Mouse (Mus musculus): ENCODE measurements around the gene Scaf8.

Scaf8 gene

DNA sequence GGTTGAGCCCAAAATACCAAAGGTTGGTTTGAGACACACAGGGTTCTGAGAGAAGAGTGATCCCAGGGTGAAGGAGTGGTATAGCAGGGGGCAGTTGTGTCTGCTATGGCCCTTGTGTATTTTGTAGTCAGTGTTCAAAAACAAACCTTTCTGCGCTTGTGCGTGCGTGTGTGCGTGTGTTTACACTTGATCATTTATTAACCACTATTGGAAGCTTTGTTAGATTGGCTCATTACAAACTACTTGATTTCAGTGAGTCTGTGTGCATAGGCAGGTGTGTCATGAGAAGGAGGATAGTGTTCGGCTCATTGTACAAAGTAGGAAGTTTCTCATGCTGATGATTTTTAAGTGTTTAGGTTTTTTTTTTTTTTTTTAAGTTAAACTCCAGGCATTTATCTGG is 95.4 kb downstream of the Scaf8 start:
- DNase-seq: no peak

DNA sequence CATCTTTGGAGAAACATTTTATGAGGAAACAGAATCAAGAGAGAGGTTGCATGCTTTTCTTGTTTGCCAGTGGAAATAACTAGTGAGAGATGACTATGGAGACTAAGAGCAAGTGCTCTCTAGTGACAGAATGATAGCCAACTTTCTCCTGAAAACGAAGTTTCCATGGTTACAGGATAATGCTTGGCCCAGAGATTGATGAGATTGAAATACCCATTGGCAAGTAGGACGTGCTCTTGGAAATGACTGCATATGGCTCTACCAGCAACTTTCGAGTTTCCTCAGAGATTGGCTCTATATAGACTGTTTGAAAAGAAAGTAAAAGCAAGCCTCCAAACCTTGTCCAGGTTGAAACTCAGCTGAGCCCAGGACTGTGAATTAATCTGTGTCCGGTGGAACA is 97.3 kb downstream of the Scaf8 start:
- DNase-seq: peak; percentile 30

DNA sequence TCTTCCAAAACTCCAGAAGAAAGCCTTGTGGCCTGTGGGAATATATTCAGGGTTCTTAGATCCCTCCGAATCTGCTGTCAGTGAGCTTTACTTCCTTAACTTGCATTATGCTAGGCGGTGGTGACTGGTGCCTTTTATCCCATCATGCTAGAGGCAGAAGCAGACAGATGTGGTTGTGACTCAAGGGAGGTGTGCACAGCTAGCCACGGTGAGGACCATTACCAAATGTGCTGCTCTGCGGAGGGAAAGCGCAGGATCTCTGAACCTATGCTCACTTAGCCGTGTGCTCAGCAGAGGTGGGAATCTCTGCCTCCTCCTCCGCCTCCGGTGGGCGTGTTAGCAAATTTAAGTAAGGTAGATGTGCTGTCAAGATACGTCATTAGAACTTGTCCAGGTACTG is 98.1 kb downstream of the Scaf8 start:
- peak; percentile 83 for DNase-seq

DNA sequence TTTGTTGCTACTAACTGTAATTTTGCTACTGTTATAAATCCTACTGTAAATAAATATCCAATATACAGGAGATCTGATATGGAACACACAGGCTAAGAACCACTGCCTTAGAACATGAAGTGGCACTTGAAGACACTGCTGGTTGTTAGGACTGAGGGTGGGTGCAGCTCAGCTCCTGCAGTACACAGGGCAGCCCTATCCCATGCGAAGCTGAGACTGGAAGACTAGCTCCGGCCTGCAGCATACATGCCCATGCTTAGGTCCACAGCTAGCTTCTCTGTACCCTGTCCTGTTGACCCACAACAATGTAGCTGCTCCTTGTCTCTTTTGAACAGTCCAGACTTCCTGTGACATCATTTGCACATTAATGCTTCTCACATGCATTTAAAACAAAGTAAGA is 100.1 kb downstream of the Scaf8 start:
- peak; percentile 45 for DNase-seq

DNA sequence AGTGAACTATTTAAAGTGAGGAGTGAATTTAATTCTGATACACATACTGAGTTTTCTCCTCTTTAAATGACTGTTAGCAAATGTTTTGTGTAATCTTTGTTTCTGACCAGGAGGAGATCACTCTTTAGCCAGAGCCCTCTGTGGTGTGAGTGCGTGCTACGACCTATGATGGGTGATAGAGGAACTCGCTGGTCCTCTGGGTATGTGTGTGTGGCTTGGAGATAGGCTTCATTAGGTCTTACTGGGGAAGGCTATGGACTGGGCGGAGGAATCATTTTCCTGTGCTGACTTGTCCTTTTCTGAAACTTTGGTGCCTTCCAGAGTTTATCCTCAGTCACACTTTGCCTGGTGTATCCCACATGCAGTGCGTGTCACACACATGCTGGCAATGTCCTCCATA is 102.3 kb downstream of the Scaf8 start:
- DNase-seq: peak; percentile 34

DNA sequence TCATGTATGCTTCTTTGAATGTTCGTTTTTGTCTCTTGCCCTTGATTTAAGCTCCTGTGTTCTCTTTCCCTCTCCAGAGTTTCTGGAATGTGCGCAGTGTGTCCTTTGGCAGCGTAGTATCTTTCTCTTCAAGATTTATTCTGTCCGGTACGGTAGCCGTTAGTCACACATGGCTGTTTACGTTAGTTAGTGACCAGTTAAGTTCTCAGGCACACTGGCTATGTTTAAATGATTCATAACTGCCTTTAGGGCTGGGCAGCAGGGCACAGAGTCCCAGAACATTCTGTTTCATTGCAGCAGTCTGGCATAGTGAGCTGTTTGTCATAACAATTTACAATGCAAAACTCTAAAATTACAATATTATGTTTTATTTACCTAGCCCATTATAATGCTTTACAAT is 103.6 kb downstream of the Scaf8 start:
- DNase-seq: peak; percentile 87

DNA sequence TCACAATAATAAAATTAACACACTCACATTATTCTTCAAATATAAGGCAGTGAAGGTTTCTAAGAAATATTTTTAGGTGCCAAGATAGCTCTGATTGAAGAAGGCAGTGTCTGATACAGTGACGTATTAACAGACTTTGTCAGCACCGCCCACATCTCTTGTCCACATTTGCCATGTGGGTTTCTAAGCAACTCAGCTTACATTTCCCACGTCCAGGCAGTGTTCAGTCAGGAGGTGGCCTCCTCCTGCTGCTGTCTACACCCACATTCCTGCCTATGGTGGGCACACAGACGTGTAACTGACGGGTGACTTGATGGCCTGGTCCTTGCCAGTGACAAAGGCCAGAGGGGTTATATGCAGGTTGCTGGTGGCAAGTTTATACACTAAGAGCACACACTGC is 104.1 kb downstream of the Scaf8 start:
- peak; percentile 85 for DNase-seq

DNA sequence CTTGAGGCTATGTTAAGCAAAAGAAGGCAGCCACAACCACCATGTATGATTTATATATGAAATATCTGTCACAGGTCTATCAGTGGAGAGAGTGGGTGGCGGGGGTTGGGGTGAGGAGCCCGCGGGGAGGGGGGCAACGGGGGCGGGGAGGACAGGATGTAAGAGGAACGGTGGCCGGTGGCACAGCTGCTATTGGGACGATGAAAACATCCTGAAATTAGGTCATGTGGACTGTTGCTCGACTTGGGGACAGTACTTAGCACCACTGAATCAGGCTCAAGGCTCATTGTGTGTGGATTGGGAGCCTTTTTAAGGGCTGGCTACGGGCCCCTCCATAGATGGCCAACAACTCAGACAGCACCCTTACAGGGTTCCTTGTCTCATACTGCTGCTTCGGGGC is 105.4 kb downstream of the Scaf8 start:
- peak; percentile 59 for DNase-seq

DNA sequence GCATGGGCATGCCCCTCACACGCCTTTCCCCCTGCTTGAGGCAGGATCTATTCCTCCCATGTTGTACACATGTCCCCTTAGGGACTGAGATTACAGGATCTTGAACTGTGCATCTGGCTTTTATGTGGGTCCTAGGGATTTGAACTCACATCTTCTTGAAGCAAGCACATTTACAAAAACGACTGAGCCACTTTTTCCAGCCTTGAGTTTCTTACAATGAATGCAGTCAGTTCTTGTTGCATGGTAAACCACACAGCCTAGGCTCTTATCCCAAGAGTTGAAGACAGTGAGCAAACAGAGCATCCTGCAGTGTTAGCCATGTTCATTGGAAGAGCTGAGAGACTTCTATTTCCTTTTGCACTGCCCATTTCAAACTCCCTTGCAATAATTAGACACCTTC is 108.3 kb downstream of the Scaf8 start:
- DNase-seq: peak; percentile 52

DNA sequence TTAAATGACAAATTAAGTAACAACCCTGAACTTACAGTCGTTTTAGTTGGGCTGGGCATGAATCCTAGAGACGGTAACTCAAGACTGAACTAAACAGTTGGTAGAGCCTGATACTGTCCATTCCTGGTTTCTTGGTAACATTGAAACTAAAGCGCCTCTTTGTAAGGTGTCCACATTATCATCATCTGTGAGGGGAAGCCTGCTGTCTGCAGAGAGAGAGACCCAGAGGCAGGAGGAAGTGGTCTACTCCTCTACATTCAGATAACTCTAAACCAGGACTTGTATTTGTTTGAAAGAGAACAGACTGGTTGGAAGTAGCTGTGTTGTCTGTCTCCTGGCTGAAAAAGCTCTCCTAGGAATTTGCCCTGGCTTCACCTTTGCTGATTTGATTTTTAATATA is 108.9 kb downstream of the Scaf8 start:
- peak; percentile 54 for DNase-seq

DNA sequence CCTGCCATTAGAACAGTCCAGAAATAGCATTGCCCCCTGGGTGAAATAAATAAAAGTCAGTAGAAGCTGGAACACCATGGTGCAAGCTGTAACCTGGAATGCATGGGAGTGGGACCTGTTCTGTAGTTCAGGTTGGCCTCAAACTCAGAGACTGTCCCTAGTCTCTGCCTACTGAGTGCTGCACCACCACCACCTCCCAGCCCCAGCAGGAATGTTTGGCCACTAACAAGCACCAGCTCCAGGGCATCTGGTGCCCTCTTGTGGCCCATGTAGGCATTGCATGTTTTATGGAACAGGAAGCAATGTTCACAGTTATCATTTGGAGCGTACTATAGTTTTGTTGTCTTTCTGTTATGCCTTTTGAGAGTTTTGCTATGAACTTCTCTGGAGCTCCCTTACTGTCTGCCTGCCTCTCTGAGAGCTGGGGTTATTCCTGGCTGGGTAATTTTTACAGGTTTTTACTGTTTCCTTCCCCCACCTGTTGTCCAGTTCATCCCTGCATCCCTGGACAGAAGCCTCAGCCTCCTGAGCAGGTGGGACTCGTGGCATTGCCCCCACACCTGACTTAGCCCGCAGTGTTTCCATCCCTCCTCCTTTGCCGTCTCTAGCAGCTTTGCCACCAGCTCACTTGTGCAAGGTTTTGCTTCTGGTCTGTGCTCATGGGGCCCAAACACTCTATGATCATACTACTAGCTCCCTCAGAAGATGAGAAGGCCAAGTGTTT is 109.8 kb downstream of the Scaf8 start:
- peak; percentile 96 for DNase-seq

DNA sequence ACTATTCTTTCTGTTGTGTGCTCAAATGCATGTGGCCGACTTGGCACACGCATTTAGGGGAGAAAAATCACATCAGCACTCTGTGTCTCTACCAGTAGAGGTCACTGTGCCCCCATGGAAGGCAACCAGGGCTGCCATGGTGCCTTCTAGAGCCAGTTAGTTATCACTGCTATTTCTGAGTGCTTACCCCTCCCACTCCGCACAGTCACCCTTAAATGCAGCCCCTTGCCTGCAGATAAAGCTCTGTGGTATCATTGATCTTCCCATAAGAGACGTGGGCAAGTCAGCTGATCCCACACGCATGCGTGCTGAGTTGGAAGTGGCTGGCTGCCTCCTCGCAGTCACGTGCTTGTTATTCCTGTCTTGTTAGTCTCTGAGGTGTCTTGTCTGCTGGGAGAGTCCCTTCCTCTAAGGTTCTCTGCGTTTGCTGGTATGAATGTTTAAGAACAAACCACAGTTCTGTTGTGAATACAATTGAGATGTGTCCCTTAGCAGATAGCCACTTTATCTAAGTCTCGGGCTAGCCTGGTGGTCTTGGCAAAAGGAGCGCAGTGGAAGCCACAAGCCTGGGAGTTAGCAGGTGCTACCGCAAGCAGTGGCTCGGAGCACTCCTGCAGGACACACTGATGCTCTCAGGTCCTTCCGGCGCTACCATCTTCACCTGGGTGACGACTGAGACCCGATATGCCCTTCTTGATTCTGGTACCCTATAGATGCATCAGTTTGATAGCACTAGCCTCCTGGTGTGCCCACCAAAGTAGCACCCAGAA is 115.6 kb downstream of the Scaf8 start:
- peak; percentile 93 for DNase-seq

DNA sequence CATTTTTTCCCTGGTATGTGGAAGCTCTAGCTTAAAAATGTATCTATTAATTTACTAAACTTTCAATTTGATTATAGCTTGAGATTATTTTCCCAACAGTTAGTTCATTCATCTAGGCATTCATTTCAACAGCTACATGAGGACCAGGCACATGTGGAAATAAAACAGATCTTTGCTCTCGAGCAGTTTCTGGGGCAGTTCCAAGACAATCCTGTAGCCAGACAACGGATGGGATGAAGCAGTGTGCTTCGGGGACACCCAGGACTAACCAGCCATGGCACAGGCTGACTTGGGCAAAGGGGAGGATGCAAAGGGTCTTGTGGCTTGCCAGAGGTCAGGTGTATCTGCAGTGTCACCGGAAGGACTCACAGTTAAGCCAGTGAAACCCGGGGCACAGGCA is 117.9 kb downstream of the Scaf8 start:
- DNase-seq: no peak

DNA sequence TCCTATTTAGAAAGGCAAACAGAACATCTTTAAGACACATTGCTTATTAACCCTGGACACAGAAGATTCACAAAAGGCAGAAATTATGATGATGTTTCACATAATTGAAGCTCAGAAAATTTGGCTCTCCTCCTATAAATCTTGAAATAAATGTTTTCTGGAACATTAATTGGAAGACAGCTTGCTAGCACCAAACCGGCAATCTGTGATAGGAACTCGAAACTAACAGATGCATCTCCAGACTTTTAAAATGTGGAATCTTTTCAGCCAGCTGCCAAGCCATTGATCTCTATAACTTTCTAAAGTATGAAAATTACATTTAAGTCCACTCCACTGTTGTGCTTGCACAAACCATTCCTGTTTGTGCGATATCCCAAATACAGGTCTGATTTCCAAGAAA is 128.9 kb downstream of the Scaf8 start:
- DNase-seq: no peak

DNA sequence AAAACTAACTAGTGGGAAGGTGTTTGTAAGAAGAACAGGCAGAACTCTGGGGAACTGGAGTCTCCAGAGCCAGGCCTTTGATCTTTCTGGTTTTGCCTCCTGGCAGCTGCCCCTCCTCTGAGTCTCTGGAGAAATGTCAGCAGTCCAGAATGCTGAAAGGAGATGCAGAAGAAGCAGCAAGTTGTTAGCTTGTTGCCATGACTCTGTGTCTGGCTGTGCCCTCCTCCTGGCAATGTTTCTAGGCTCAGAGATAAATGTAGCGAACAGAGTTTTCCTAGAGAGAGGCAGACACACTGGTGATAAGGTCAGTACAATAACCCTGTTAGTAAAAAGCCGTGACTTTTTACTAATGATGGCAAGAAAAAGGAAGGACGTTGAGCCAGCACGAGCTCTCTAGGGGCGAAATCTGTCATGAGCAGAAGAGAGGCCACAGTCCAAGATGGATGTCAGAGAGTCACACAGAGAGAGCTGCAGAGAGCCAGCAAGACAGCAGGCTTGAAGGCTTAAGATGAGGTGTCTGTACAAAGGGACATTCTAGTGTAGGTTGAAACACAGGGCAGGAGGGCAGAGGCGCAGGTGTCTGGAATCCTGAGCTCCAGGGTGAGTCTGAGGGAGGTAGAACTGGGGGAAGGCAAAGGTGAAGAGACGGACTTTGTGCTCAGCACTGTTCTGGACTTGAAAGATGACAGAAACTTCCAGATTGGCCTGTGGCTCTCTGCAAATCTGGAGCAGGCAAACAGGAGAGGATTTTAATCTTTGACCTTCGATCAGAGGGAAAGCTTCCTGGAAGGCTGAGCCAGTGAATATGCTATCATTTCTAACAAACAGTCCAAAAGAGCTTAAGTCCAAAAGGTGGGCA is 130.3 kb downstream of the Scaf8 start:
- DNase-seq: no peak

DNA sequence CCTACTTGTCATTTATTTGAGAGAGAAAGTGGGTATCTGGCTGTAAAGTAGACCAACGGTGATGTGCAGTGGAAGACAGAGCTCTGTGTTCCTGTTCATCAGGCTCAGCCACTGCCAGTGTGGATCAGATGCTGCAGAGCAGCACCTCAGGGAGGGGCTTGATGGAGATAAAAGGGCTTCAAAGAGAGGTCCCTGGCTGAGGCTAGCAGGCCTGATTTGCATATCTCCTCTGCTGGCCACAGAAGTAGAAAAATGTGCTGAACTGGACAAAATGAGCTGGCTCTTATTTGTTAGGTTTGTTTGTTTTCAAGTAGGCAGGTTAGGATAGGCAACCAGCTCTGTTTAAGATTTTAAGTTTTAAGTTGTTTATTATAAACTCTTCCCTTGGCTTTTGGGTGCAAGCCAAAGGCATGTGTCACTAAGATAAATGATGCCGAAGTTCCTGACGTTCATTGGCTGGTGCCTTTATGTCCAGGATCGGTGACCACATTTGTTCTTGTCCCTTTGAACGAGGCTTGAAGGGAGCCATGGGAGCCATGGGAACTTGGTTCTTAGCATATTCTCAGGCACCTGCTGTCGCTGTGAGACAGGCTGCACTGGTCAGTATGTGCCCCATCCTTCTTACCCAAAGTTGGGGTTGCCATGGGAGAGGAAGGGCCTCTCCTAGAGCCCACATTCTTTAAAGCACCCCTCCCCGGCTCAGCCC is 132.0 kb downstream of the Scaf8 start:
- no peak for DNase-seq
